Mouse (Mus musculus): ENCODE measurements around the gene Rtca. TPM values are rescaled to one million over a fixed set of nuclear protein-coding genes. Genes with fewer than 3 reads are reported as not detected.
A peak's percentile ranks its signal among the peaks of the same experiment; 100 is the strongest.

The Rtca gene
- polyA plus RNA-seq (2015; fragmentation: Nextera tagmentation; extraction: Ambion mirVana), result 73.1 and 78.4 TPM in 2 replicates

DNA sequence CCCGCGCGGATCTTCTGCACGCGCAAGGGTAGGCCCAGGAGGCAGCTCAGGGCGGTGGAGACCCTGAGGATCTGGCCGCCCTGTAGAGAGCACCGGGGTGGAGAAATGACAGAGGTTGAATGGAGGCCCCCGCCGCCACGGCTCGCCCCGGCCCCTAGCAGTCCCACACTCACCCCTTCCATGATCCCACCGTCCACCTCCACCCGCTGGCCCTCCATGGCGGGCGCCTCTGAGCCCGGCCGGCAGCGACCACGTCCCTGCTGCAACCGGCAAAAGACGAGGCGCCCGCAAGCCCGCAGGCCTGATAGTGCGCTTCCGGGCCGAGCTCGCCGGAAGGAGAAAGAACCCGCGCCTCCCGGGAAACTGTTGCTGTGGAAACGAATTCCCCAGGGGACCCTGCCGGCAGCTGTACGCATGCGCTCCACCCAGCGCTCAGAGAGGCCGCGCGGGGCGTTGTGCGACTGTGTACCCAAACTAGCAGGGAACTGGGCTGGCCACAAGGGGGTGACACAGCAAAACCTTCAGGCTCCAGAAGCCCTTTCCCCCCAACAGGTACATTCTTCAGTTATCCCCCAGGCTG, at the start of gene Rtca:
Rtca (minus strand) TSS at position 437 of the 580 bp plus-strand sequence.
- DNase-seq (ENCODE audit: low spot score), result peak; percentile 98
- peak; percentile 90 for ATAC-seq (replicated peaks; ENCODE audit: low FRiP score, low read depth)
- under 1% methylated on average over 40 of the region's 44 CpGs for WGBS

DNA sequence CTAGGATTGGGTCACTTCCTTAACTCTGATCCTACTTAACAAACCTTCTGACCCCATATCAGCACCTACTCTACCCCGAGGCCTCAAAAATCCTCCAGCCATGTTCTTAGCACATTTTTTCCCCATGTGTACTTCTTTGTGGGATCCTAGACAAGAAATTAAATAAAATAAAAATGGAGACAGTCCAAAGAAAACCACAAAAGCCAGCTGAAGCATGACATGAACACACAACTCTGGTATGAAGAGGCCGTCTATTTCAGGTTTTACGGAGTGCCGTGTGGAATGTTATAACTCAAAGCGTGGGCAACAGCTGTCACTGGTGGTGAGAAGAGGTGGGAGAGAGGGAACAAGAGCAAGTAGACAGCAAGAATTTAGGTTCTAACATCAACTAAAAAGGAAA, 43.4 kb upstream of the Rtca start:
- H3K9me3 ChIP-seq (replicated peaks; ENCODE audit: low read length), result no peaks in the 10 kb centered on the region
- H3K27ac ChIP-seq, result no peak overlapping the region
- DNase-seq (ENCODE audit: low spot score) (no peak), ATAC-seq (replicated peaks; ENCODE audit: low FRiP score, low read depth) (no peak)
- H3K4me2 ChIP-seq (ENCODE audit: low read length), result no peak overlapping the region
- peaks cover 17% of the 10 kb centered on the region for H3K36me3 ChIP-seq (ENCODE audit: insufficient read depth, low read length)
- 86% methylated on average over 5 of the region's 5 CpGs for WGBS
- H3K4me3 ChIP-seq (replicated peaks; ENCODE audit: low read depth, low read length), result no peak overlapping the region
- no peak for TF ChIP-seq CTCF (IDR thresholded peaks at IDR 0.05; ENCODE audit: low read depth)
- no peaks in the 10 kb centered on the region for H3K4me1 ChIP-seq (replicated peaks; ENCODE audit: insufficient read depth, low read length)
- no peaks in the 10 kb centered on the region for H3K27me3 ChIP-seq (ENCODE audit: insufficient read depth, low read length)
- H3K9ac ChIP-seq (ENCODE audit: low read depth, low read length), result no peak overlapping the region

More for the DNA sequence above, at the start of gene Rtca:
- Histone ChIP-seq H3K27me3 (ENCODE audit: insufficient read depth, low read length) (no peaks in the 10 kb centered on the region), H3K9ac (ENCODE audit: low read depth, low read length) (peak within 1 kb of the TSS; percentile 82), H3K36me3 (ENCODE audit: insufficient read depth, low read length) (peaks cover 18% of the 10 kb centered on the region), H3K4me1 (replicated peaks; ENCODE audit: insufficient read depth, low read length) (peaks cover 12% of the 10 kb centered on the region), H3K4me2 (ENCODE audit: low read length) (peak within 1 kb of the TSS; percentile 90), H3K9me3 (replicated peaks; ENCODE audit: low read length) (no peaks in the 10 kb centered on the region), H3K4me3 (replicated peaks; ENCODE audit: low read depth, low read length) (peak within 1 kb of the TSS; percentile 75), H3K27ac (peak within 1 kb of the TSS; percentile 70)
- peak; percentile 97 for TF ChIP-seq CTCF (IDR thresholded peaks at IDR 0.05; ENCODE audit: low read depth)

DNA sequence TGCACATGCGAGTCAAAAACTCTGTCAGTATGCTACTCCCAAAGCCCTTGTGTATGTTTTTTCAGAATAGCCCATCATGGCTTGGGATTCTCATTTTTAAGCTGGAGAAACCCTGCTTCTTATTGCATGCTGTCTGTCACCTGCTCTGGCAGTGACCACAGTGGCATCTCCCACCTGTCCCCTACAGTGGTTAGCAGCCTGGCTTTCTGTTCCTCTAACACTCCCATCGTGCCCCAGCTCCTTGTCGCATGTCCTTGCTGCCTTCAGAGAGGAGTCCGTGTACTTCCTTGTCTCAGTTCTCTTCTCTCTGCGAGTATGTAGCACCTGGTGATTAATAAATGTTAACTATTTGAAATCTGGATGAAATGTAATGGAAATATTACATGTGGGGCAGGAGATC, 39.4 kb upstream of the Rtca start:
- no peak for ATAC-seq (replicated peaks; ENCODE audit: low FRiP score, low read depth)
- Histone ChIP-seq H3K4me2 (ENCODE audit: low read length) (no peak overlapping the region), H3K27me3 (ENCODE audit: insufficient read depth, low read length) (no peaks in the 10 kb centered on the region), H3K27ac (no peak overlapping the region), H3K9me3 (replicated peaks; ENCODE audit: low read length) (no peaks in the 10 kb centered on the region), H3K9ac (ENCODE audit: low read depth, low read length) (no peak overlapping the region), H3K4me3 (replicated peaks; ENCODE audit: low read depth, low read length) (no peak overlapping the region), H3K4me1 (replicated peaks; ENCODE audit: insufficient read depth, low read length) (no peaks in the 10 kb centered on the region), H3K36me3 (ENCODE audit: insufficient read depth, low read length) (peaks cover 34% of the 10 kb centered on the region)
- 88% methylated on average over 5 of the region's 5 CpGs for WGBS
- TF ChIP-seq CTCF (IDR thresholded peaks at IDR 0.05; ENCODE audit: low read depth), result no peak
- no peak for DNase-seq (ENCODE audit: low spot score)

DNA sequence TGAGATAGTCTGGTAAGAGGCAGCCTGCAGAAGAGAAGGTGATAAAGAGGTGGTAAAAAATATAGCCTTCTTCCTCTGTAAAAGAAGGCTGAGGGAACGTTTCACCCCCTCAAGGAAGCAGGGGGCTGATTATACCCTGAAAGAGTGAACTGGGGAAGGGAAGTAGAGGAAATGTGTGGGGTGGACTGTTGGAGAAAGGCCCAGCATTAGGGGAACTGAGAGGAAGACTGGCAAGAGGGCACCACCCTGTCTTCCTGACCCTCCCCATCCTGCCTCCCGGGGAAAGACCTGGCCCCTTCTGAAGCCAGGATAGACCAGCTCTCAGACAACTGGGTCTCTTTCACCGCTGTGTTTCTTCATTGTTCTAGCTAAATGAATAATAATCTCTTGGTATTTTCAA, 34.5 kb upstream of the Rtca start:
- TF ChIP-seq CTCF (IDR thresholded peaks at IDR 0.05; ENCODE audit: low read depth), result no peak
- 47% methylated on average over 3 of the region's 3 CpGs for WGBS
- DNase-seq (ENCODE audit: low spot score) (no peak), ATAC-seq (replicated peaks; ENCODE audit: low FRiP score, low read depth) (no peak)
- H3K9ac ChIP-seq (ENCODE audit: low read depth, low read length), result no peak overlapping the region
- no peaks in the 10 kb centered on the region for H3K9me3 ChIP-seq (replicated peaks; ENCODE audit: low read length)
- no peak overlapping the region for H3K27ac ChIP-seq
- no peak overlapping the region for H3K4me2 ChIP-seq (ENCODE audit: low read length)
- no peaks in the 10 kb centered on the region for H3K27me3 ChIP-seq (ENCODE audit: insufficient read depth, low read length)
- no peak overlapping the region for H3K4me3 ChIP-seq (replicated peaks; ENCODE audit: low read depth, low read length)
- peaks cover 40% of the 10 kb centered on the region for H3K36me3 ChIP-seq (ENCODE audit: insufficient read depth, low read length)
- H3K4me1 ChIP-seq (replicated peaks; ENCODE audit: insufficient read depth, low read length), result no peaks in the 10 kb centered on the region

DNA sequence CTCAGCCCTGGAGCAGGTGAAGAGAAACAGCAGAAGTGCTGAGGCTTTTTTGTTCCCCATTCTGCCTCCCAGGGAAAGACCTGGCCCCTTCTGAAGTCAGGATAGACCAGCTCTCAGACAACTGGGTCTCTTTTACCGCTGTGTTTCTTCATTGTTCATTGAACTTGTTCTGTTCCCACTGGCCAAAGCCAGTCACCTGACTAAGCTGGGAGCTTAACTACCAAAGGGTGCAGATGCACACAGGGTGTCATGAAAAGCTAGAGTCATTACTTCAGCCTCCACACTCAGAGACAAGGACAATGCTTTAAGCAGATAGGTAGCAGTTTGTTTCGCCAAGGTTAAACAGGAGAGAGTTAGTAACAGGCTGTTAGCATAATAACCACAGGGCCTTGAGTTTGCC, 34.1 kb upstream of the Rtca start:
- Histone ChIP-seq H3K9ac (ENCODE audit: low read depth, low read length) (no peak overlapping the region), H3K36me3 (ENCODE audit: insufficient read depth, low read length) (peaks cover 36% of the 10 kb centered on the region), H3K4me3 (replicated peaks; ENCODE audit: low read depth, low read length) (no peak overlapping the region), H3K4me2 (ENCODE audit: low read length) (no peak overlapping the region), H3K27me3 (ENCODE audit: insufficient read depth, low read length) (no peaks in the 10 kb centered on the region), H3K4me1 (replicated peaks; ENCODE audit: insufficient read depth, low read length) (no peaks in the 10 kb centered on the region), H3K27ac (no peak overlapping the region), H3K9me3 (replicated peaks; ENCODE audit: low read length) (no peaks in the 10 kb centered on the region)
- no peak for TF ChIP-seq CTCF (IDR thresholded peaks at IDR 0.05; ENCODE audit: low read depth)
- DNase-seq (ENCODE audit: low spot score) (no peak), ATAC-seq (replicated peaks; ENCODE audit: low FRiP score, low read depth) (no peak)
- WGBS, result 24% methylated on average over 2 of the region's 2 CpGs

DNA sequence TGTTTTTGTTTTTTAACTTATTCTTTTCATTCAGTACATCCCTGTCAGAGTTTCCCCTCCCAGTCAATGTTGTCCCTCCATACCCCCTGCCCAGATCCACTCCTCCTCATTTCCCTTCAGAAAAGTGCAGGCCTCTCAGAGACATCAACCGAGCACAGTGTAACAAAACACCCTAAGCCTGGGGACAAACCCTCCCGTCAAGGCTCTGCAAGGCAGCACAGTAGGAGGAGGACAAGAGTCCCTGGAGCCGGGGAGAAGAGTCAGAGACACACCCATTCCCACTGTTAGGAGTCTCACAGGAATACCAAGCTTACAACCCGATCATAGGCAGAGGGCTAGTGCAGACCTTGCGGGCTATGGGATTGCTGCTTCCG, 29.2 kb upstream of the Rtca start:
- Histone ChIP-seq H3K27me3 (ENCODE audit: insufficient read depth, low read length) (no peaks in the 10 kb centered on the region), H3K4me3 (replicated peaks; ENCODE audit: low read depth, low read length) (no peak overlapping the region), H3K9me3 (replicated peaks; ENCODE audit: low read length) (no peaks in the 10 kb centered on the region), H3K9ac (ENCODE audit: low read depth, low read length) (no peak overlapping the region), H3K36me3 (ENCODE audit: insufficient read depth, low read length) (peaks cover 37% of the 10 kb centered on the region), H3K27ac (no peak overlapping the region), H3K4me1 (replicated peaks; ENCODE audit: insufficient read depth, low read length) (no peaks in the 10 kb centered on the region), H3K4me2 (ENCODE audit: low read length) (no peak overlapping the region)
- no peak for TF ChIP-seq CTCF (IDR thresholded peaks at IDR 0.05; ENCODE audit: low read depth)
- ATAC-seq (replicated peaks; ENCODE audit: low FRiP score, low read depth) (peak; percentile 52; the same call in 1 of the 2 replicates), DNase-seq (ENCODE audit: low spot score) (peak; percentile 44)
- WGBS, result 32% methylated on average over 6 of the region's 6 CpGs
